Mouse (Mus musculus): ENCODE results near the gene Necab3. TPM values are rescaled to one million over a fixed set of nuclear protein-coding genes. Genes with fewer than 3 reads are reported as not detected.

Gene Necab3
- polyA plus RNA-seq (2014; fragmentation: Nextera tagmentation; extraction: Ambion mirVana) = 19.8 and 23.6 TPM in 2 replicates

DNA sequence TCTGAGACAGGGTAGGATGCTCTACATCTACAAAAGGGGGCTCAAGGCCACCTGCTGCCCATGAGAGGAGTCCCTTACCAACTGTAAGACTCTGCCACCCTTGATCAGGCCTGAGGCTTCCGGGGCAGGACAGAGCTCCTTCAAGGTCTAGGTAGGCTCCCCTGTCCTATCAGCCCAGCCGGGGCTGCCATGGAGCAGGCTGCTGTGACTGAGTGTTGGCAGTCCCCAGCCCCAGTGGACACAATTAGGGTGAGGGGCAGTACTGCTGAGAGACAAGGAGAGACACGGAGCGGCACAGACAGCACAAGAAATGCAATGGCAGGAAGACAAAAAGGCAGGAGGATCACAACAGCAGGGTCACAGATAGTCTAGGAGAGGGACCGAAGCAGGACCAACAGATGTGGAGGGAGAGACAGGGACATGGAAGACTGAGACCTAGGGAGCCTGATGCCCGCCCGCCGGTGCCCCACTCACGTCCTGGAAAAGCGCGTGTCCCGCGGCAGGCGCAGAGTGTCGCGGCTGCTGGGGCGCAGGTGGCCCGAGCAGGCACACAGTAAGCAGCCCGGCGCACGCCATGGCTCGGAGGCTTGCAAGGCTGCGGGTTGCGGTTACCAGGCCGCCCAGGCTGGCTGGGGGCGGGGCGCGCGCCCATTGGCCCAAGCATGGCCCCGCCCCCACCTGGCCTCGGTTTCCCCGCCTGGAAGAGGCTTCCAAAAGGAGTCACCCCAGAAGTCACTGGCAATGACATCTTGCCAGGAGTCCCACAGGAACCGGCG is at the start of gene Necab3:
Gene Necab3, minus strand, starts transcription at position 627 of the 776 bp plus-strand sequence.
- Histone ChIP-seq H3K9ac (ENCODE audit: low read length) (peak within 1 kb of the TSS; percentile 55), H3K36me3 (ENCODE audit: control insufficient read depth, insufficient read depth, low read length) (peaks cover 29% of the 10 kb centered on the region), H3K27me3 (replicated peaks; ENCODE audit: control insufficient read depth, insufficient read depth, low read length) (no peaks in the 10 kb centered on the region), H3K9me3 (replicated peaks; ENCODE audit: control insufficient read depth, low read length) (no peaks in the 10 kb centered on the region), H3K4me1 (ENCODE audit: control insufficient read depth, insufficient read depth, low read length) (peaks cover 19% of the 10 kb centered on the region), H3K4me2 (ENCODE audit: low read length) (peak within 1 kb of the TSS; percentile 56), H3K27ac (ENCODE audit: low read depth, low read length) (peak within 1 kb of the TSS; percentile 33), H3K4me3 (ENCODE audit: low read depth, low read length) (peak within 1 kb of the TSS; percentile 35)
- DNase-seq (ENCODE audit: low spot score) = peak; percentile 58
- ATAC-seq = peak; percentile 73
- WGBS = 4% methylated on average over 34 of the region's 34 CpGs

DNA sequence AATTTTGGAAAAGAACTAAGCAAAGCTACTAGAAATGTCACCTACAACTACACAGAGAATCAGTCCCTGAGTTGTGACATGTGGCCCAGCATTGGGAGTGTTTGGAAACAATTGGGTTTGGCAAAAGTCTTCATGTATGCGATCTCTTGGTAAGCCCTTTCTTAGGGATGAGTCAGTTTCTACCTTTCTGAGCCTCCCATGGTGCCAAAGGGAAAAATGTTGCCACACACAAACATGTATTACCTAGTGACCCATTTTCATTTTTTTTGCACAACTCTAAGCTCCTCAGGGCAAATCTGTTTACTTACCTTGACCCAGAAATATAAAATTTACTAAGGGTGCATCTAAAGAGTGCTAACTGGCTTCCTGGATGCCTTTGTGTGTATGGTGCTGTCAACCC is 48.3 kb upstream of the Necab3 start:
- Histone ChIP-seq H3K9ac (ENCODE audit: low read length) (no peak overlapping the region), H3K9me3 (replicated peaks; ENCODE audit: control insufficient read depth, low read length) (no peaks in the 10 kb centered on the region), H3K4me2 (ENCODE audit: low read length) (no peak overlapping the region), H3K27ac (ENCODE audit: low read depth, low read length) (no peak overlapping the region), H3K27me3 (replicated peaks; ENCODE audit: control insufficient read depth, insufficient read depth, low read length) (no peaks in the 10 kb centered on the region), H3K4me3 (ENCODE audit: low read depth, low read length) (no peak overlapping the region), H3K4me1 (ENCODE audit: control insufficient read depth, insufficient read depth, low read length) (peaks cover 5% of the 10 kb centered on the region), H3K36me3 (ENCODE audit: control insufficient read depth, insufficient read depth, low read length) (no peaks in the 10 kb centered on the region)
- no peak for DNase-seq (ENCODE audit: low spot score)
- 84% methylated on average over 1 of the region's 1 CpGs for WGBS
- no peak for ATAC-seq

DNA sequence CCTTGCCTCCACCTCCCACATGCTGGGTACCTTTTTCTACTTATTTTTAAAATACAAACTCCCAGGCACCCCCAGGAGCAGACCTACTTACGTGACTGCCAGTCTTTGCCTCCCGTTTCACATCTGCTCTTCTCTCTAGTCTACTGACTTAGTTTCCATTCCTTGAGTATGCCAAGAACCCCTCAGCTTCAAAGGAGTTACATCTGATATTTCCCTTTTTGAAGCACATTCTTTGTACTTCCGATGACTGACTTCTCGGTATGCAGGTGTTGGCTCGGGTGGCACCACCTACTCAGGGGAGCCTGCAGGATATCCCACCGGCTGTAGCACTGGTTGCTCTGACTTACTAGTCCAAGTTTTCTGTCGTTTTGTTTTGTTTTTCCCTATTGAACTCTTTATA is 45.5 kb upstream of the Necab3 start:
- H3K27me3 ChIP-seq (replicated peaks; ENCODE audit: control insufficient read depth, insufficient read depth, low read length) = no peaks in the 10 kb centered on the region
- peak overlapping the region; percentile 8; the same call in 1 of the 2 replicates for H3K4me3 ChIP-seq (ENCODE audit: low read depth, low read length)
- no peak overlapping the region for H3K27ac ChIP-seq (ENCODE audit: low read depth, low read length)
- WGBS = 51% methylated on average over 7 of the region's 7 CpGs
- no peak overlapping the region for H3K9ac ChIP-seq (ENCODE audit: low read length)
- H3K36me3 ChIP-seq (ENCODE audit: control insufficient read depth, insufficient read depth, low read length) = no peaks in the 10 kb centered on the region
- DNase-seq (ENCODE audit: low spot score) = no peak
- no peak for ATAC-seq
- H3K9me3 ChIP-seq (replicated peaks; ENCODE audit: control insufficient read depth, low read length) = no peaks in the 10 kb centered on the region
- peaks cover 5% of the 10 kb centered on the region for H3K4me1 ChIP-seq (ENCODE audit: control insufficient read depth, insufficient read depth, low read length)
- H3K4me2 ChIP-seq (ENCODE audit: low read length) = peak overlapping the region; percentile 40

DNA sequence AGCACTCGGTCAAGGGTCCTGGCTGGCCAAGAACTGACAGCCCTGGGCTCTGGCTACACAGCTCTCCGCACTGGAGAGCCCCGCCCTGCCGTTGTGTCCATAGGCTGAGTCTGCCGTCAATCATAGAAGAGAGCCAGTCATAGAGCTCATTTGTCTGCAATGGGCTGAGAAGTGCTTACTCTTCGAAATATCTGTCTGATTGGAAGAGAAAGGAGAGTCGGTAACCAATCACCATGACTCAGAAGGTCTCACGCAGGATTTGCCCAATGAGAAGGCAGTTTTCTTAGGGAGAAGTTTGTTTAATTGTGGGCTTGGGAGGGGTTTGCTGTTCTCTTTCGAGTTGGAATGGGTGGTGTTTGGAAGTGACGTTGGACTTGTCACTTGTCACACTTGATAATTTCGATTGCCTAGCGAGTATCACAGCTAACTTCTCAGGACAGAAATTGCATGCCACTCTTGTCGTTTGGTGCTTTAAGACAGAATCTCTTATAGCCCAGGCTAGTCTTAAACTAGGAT is 45.0 kb upstream of the Necab3 start, which contains the start of gene Pxmp4:
Gene Pxmp4, minus strand, starts transcription at position 71 of the 516 bp plus-strand sequence.
- WGBS = under 1% methylated on average over 13 of the region's 13 CpGs
- Histone ChIP-seq H3K27me3 (replicated peaks; ENCODE audit: control insufficient read depth, insufficient read depth, low read length) (no peaks in the 10 kb centered on the region), H3K4me2 (ENCODE audit: low read length) (peak within 1 kb of the TSS; percentile 53), H3K9ac (ENCODE audit: low read length) (peak within 1 kb of the TSS; percentile 60), H3K36me3 (ENCODE audit: control insufficient read depth, insufficient read depth, low read length) (no peaks in the 10 kb centered on the region), H3K9me3 (replicated peaks; ENCODE audit: control insufficient read depth, low read length) (no peaks in the 10 kb centered on the region), H3K4me3 (ENCODE audit: low read depth, low read length) (peak within 1 kb of the TSS; percentile 50), H3K27ac (ENCODE audit: low read depth, low read length) (no peak within 1 kb of the TSS), H3K4me1 (ENCODE audit: control insufficient read depth, insufficient read depth, low read length) (peaks cover 5% of the 10 kb centered on the region)
- ATAC-seq (peak; percentile 100), DNase-seq (ENCODE audit: low spot score) (peak; percentile 98)

DNA sequence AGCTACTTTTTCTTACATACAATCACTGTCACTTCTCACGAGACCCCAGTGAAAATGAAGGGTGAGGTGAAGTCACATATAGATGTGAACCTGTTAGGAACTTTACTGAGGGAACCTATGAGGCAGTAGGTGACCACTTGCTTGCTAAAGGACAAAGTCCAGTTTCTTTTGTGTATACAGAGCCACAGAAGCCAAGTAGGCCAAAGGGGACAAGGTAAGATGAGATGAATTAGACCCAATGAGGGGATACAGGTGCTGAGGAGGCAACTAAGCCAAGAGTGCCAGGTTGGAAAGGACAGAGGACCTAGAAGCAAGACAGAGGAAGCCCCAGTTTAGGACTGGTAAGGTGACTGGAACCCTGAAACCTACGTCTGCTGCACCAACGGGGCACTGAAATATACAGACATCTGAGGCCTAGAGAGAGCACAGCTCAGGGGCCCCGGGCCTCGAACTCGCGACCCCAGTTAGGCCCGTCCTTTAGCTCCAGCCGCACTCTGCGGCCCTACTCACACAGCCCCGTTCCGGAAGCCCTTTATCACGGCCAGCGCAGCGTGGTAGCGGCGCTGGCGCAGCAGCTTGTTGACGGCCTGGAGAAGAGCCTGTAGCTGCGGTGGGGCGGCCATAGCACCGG is 44.4 kb upstream of the Necab3 start:
- 21% methylated on average over 22 of the region's 22 CpGs for WGBS
- Histone ChIP-seq H3K27me3 (replicated peaks; ENCODE audit: control insufficient read depth, insufficient read depth, low read length) (no peaks in the 10 kb centered on the region), H3K9me3 (replicated peaks; ENCODE audit: control insufficient read depth, low read length) (no peaks in the 10 kb centered on the region), H3K9ac (ENCODE audit: low read length) (peak overlapping the region; percentile 60), H3K4me3 (ENCODE audit: low read depth, low read length) (peak overlapping the region; percentile 50), H3K27ac (ENCODE audit: low read depth, low read length) (no peak overlapping the region), H3K4me1 (ENCODE audit: control insufficient read depth, insufficient read depth, low read length) (peaks cover 5% of the 10 kb centered on the region), H3K4me2 (ENCODE audit: low read length) (peak overlapping the region; percentile 53), H3K36me3 (ENCODE audit: control insufficient read depth, insufficient read depth, low read length) (no peaks in the 10 kb centered on the region)
- ATAC-seq (no peak), DNase-seq (ENCODE audit: low spot score) (no peak)

DNA sequence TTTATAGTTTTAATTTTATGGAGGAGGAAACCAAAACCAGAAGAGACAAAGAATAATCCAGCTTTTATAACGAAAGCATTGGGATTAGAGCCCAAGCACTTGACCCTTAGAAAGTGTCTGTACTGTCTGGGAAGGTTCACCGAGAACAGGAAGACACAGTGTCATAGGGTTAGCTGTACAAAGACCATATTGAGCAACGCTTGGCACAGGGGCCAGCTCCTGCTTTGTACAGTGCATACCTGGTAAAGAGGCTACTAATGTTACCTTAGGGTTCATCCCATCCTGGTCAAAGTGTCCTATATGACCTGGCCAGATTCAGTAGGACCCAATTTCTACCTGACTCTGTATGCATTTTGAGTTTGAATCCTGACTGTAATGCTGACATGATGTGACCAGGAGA is 42.6 kb upstream of the Necab3 start:
- Histone ChIP-seq H3K36me3 (ENCODE audit: control insufficient read depth, insufficient read depth, low read length) (no peaks in the 10 kb centered on the region), H3K27ac (ENCODE audit: low read depth, low read length) (no peak overlapping the region), H3K27me3 (replicated peaks; ENCODE audit: control insufficient read depth, insufficient read depth, low read length) (no peaks in the 10 kb centered on the region), H3K9me3 (replicated peaks; ENCODE audit: control insufficient read depth, low read length) (no peaks in the 10 kb centered on the region), H3K4me3 (ENCODE audit: low read depth, low read length) (no peak overlapping the region), H3K9ac (ENCODE audit: low read length) (no peak overlapping the region), H3K4me2 (ENCODE audit: low read length) (no peak overlapping the region), H3K4me1 (ENCODE audit: control insufficient read depth, insufficient read depth, low read length) (peaks cover 5% of the 10 kb centered on the region)
- WGBS = 71% methylated on average over 3 of the region's 3 CpGs
- ATAC-seq (no peak), DNase-seq (ENCODE audit: low spot score) (no peak)

DNA sequence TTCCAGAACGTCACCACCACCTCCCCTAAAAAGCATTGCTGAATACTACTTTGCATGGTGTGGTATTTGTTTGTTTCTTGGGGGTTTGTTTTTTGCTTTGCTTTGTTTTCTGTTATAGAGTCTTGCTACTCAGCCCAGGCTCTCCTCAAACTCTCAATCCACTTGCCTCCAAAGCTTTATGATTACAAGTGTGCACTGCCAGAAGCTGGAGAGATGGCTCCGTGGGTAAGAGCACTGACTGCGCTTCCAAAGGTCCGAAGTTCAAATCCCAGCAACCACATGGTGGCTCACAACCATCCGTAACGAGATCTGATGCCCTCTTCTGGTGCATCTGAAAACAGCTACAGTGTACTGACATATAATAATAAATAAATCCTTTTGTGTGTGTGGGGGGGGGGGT is 41.9 kb upstream of the Necab3 start:
- Histone ChIP-seq H3K9ac (ENCODE audit: low read length) (no peak overlapping the region), H3K4me3 (ENCODE audit: low read depth, low read length) (no peak overlapping the region), H3K36me3 (ENCODE audit: control insufficient read depth, insufficient read depth, low read length) (no peaks in the 10 kb centered on the region), H3K9me3 (replicated peaks; ENCODE audit: control insufficient read depth, low read length) (no peaks in the 10 kb centered on the region), H3K27ac (ENCODE audit: low read depth, low read length) (no peak overlapping the region), H3K4me2 (ENCODE audit: low read length) (no peak overlapping the region), H3K27me3 (replicated peaks; ENCODE audit: control insufficient read depth, insufficient read depth, low read length) (no peaks in the 10 kb centered on the region), H3K4me1 (ENCODE audit: control insufficient read depth, insufficient read depth, low read length) (peaks cover 5% of the 10 kb centered on the region)
- DNase-seq (ENCODE audit: low spot score) = no peak
- WGBS = 67% methylated on average over 6 of the region's 6 CpGs
- ATAC-seq = no peak

DNA sequence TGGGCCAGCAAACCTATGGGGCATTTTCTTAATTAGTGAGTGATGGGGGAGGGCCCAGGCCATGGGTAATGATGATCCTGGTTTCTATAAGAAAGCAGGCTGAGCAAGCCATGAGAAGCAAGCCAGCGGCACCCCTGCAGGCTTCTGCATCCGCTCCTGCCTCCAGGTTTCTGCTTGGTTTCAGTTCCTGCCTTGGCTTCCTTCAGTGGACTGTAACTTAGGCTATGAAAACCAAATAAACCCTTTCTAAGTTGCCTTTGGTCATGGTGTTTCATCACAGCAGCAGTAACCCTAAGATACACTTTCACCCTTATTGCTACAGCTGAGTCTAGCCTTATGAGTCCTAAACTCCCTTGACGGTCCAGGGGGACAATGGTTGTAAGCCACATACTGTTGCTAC is 38.7 kb upstream of the Necab3 start:
- no peak for ATAC-seq
- WGBS = 88% methylated on average over 3 of the region's 3 CpGs
- Histone ChIP-seq H3K9ac (ENCODE audit: low read length) (no peak overlapping the region), H3K27me3 (replicated peaks; ENCODE audit: control insufficient read depth, insufficient read depth, low read length) (no peaks in the 10 kb centered on the region), H3K4me1 (ENCODE audit: control insufficient read depth, insufficient read depth, low read length) (no peaks in the 10 kb centered on the region), H3K9me3 (replicated peaks; ENCODE audit: control insufficient read depth, low read length) (peaks cover 3% of the 10 kb centered on the region; the same call in 1 of the 2 replicates), H3K4me3 (ENCODE audit: low read depth, low read length) (no peak overlapping the region), H3K4me2 (ENCODE audit: low read length) (no peak overlapping the region), H3K36me3 (ENCODE audit: control insufficient read depth, insufficient read depth, low read length) (no peaks in the 10 kb centered on the region), H3K27ac (ENCODE audit: low read depth, low read length) (no peak overlapping the region)
- no peak for DNase-seq (ENCODE audit: low spot score)

DNA sequence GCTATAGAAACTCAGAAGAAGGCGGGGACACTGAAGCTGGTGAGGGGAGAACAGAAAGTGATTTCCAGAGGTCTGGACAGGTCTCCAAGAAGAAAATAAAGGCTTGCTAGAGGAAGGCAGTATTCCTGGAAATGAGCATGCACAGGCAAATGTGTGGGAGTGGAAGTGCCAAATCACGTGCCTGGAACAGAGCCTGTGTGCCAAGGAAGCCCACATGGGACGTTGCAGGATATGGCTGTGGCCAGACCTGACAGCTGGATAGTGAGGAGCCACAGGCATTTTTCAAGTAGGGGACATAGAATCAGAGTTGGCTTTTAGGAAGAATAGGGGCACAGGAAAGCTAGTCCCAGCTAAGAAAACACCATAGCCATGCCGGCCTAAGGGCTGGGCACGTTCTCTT is 37.1 kb upstream of the Necab3 start:
- Histone ChIP-seq H3K9ac (ENCODE audit: low read length) (no peak overlapping the region), H3K36me3 (ENCODE audit: control insufficient read depth, insufficient read depth, low read length) (no peaks in the 10 kb centered on the region), H3K27ac (ENCODE audit: low read depth, low read length) (no peak overlapping the region), H3K27me3 (replicated peaks; ENCODE audit: control insufficient read depth, insufficient read depth, low read length) (no peaks in the 10 kb centered on the region), H3K9me3 (replicated peaks; ENCODE audit: control insufficient read depth, low read length) (peaks cover 3% of the 10 kb centered on the region; the same call in 1 of the 2 replicates), H3K4me3 (ENCODE audit: low read depth, low read length) (no peak overlapping the region), H3K4me2 (ENCODE audit: low read length) (no peak overlapping the region), H3K4me1 (ENCODE audit: control insufficient read depth, insufficient read depth, low read length) (no peaks in the 10 kb centered on the region)
- WGBS = 83% methylated on average over 5 of the region's 5 CpGs
- DNase-seq (ENCODE audit: low spot score) (peak; percentile 44), ATAC-seq (no peak)

All from forebrain, embryonic 14.5 days (tissue).